Mouse (Mus musculus): ENCODE measurements around the gene Arhgef28. TPM values are rescaled to one million over a fixed set of nuclear protein-coding genes. Genes with fewer than 3 reads are reported as not detected.

The Arhgef28 gene
- total and polyA plus RNA-seq, 3 experiments: 0.11 TPM; not detected in 2

DNA sequence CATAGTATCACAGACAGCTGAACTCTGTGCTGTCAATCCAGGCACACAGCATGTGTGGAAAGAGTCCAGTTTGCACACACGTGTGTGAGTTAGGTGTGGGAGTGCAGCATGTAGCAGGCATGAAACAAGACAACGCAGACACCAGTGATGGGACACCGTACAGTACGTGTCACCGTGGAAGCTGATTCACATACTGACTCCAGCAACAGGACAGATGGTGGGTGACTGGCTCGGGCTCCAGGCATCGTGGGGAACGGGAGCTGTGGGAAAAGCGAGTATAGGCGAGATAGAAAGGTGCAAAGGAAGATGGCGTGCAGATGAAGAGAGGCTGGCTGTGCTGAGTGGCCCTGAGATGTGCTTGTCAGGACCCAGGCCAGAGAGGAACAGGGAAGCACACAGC, 23.9 kb downstream of the Arhgef28 start:
- Histone ChIP-seq H3K36me3 (replicated peaks) (no peaks in the 10 kb centered on the region), H3K9me3 (replicated peaks) (no peaks in the 10 kb centered on the region), H3K27me3 (ENCODE audit: insufficient read depth, low read length) (peaks cover 11% of the 10 kb centered on the region; the same call in 1 of the 2 replicates), H3K4me3 (ENCODE audit: low read depth, low read length) (no peak overlapping the region), H3K4me1 (ENCODE audit: insufficient read depth, low read depth, low read length) (no peaks in the 10 kb centered on the region; the same call in 1 of the 2 replicates)
- DNase-seq (ENCODE audit: low spot score): no peak
- TF ChIP-seq GATA2 (IDR thresholded peaks at IDR 0.05; ENCODE audit: borderline replicate concordance, low read depth, low read length) (no peak), TAL1 (conservative IDR thresholded peaks at IDR 0.05; ENCODE audit: low read depth, low read length) (no peak), CTCF (IDR thresholded peaks at IDR 0.05; ENCODE audit: low read depth, low read length) (no peak), POLR2AphosphoS5 (IDR thresholded peaks at IDR 0.05; ENCODE audit: insufficient replicate concordance, low read depth, low read length) (no peak), GATA1 (IDR thresholded peaks at IDR 0.05; ENCODE audit: borderline replicate concordance, low read length) (no peak)
- ATAC-seq (ENCODE audit: extremely low read depth, insufficient number of reproducible peaks, low FRiP score, poor library complexity, severe bottlenecking): no peak

DNA sequence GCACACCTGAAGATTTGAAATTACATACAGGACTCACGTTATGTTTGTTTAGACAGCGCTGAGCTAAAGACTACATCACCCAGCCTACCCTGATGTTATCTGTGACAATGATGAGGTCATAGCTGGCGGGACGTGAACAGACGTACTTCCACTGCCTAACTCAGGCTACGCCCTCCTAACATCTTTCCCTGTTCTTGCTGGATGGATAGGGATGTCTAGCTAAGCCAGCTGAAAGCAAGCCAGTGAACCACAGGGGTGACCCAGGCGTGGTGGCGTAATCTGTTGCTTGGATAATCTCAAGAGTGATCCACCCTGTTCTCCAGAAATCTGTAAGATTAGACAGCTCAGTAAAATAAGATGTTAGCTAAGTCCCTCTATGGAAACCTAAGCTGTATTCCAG, 25.6 kb downstream of the Arhgef28 start:
- DNase-seq (ENCODE audit: low spot score) (no peak), ATAC-seq (ENCODE audit: extremely low read depth, insufficient number of reproducible peaks, low FRiP score, poor library complexity, severe bottlenecking) (no peak)
- Histone ChIP-seq H3K36me3 (replicated peaks) (no peaks in the 10 kb centered on the region), H3K9me3 (replicated peaks) (no peaks in the 10 kb centered on the region), H3K4me3 (ENCODE audit: low read depth, low read length) (no peak overlapping the region), H3K4me1 (ENCODE audit: insufficient read depth, low read depth, low read length) (no peaks in the 10 kb centered on the region; the same call in 1 of the 2 replicates), H3K27me3 (ENCODE audit: insufficient read depth, low read length) (peaks cover 11% of the 10 kb centered on the region; the same call in 1 of the 2 replicates)
- TF ChIP-seq TAL1 (conservative IDR thresholded peaks at IDR 0.05; ENCODE audit: low read depth, low read length) (no peak), GATA2 (IDR thresholded peaks at IDR 0.05; ENCODE audit: borderline replicate concordance, low read depth, low read length) (no peak), POLR2AphosphoS5 (IDR thresholded peaks at IDR 0.05; ENCODE audit: insufficient replicate concordance, low read depth, low read length) (no peak), GATA1 (IDR thresholded peaks at IDR 0.05; ENCODE audit: borderline replicate concordance, low read length) (no peak), CTCF (IDR thresholded peaks at IDR 0.05; ENCODE audit: low read depth, low read length) (no peak)

DNA sequence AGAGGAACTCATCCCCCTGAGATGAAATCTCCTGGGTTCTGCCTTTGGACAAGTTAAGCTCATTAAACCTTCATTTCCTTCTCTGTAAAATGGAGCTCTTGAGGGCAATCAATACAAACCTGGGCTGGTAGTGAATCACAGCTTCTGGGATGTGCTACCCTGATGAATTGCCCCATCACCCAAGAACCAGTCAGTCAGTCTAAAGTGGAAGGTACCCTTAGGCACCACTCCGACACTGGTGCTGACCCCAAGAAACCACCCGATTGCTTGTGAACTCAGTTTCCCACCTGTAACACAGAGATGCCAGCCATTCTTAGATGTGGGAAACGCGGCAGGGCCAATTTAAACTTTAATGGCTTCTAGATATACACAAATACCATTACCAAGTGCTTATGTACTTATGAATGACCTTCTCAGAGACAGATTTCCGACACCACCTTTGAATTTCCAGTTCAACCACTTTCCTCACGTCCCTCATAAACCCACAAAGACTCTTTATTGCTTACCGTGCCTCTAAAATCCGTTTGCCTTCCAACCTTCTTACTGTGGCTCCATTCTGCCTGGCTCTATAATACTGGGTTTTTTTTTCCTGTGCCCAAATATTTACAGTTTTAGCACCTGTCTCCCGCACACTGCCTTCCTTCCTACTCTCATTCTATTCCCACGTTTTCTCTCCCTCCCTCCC, 30.8 kb downstream of the Arhgef28 start:
- TF ChIP-seq GATA1 (IDR thresholded peaks at IDR 0.05; ENCODE audit: borderline replicate concordance, low read length) (no peak), CTCF (IDR thresholded peaks at IDR 0.05; ENCODE audit: low read depth, low read length) (no peak)

DNA sequence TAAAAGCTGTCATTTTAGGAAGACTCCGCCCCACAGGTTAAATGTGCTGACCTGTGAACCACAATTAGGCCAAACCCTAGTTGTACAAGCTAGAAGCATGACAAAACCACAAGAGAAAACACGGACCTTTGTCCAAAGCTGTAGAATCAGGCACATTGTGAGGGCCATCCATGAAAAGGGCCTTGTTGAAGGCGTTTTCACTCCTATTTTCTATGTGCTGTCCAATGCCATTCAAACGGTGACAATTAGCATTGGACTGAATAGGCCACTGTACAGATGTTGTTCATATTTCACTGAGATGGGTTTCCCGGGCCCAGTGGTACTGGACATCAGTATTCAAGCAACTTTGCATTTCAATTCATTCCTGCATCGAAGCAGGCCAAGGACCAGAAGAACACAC, 33.2 kb downstream of the Arhgef28 start:
- no peak for DNase-seq (ENCODE audit: low spot score)
- Histone ChIP-seq H3K27me3 (ENCODE audit: insufficient read depth, low read length) (0 out of 2 replicates have a peak, but pooled peaks cover 2% of the 10 kb centered on the region), H3K9me3 (replicated peaks) (no peaks in the 10 kb centered on the region), H3K4me3 (ENCODE audit: low read depth, low read length) (no peak overlapping the region), H3K36me3 (replicated peaks) (no peaks in the 10 kb centered on the region), H3K4me1 (ENCODE audit: insufficient read depth, low read depth, low read length) (no peaks in the 10 kb centered on the region)
- TF ChIP-seq GATA1 (IDR thresholded peaks at IDR 0.05; ENCODE audit: borderline replicate concordance, low read length): no peak
- TF ChIP-seq POLR2AphosphoS5 (IDR thresholded peaks at IDR 0.05; ENCODE audit: insufficient replicate concordance, low read depth, low read length): no peak
- TF ChIP-seq TAL1 (conservative IDR thresholded peaks at IDR 0.05; ENCODE audit: low read depth, low read length): no peak
- no peak for TF ChIP-seq GATA2 (IDR thresholded peaks at IDR 0.05; ENCODE audit: borderline replicate concordance, low read depth, low read length)
- TF ChIP-seq CTCF (IDR thresholded peaks at IDR 0.05; ENCODE audit: low read depth, low read length): no peak
- no peak for ATAC-seq (ENCODE audit: extremely low read depth, insufficient number of reproducible peaks, low FRiP score, poor library complexity, severe bottlenecking)

More for the DNA sequence above, 30.8 kb downstream of the Arhgef28 start:
- H3K4me1 ChIP-seq (ENCODE audit: insufficient read depth, low read depth, low read length): no peaks in the 10 kb centered on the region; the same call in 1 of the 2 replicates
- H3K27me3 ChIP-seq (ENCODE audit: insufficient read depth, low read length): 0 out of 2 replicates have a peak, but pooled peaks cover 5% of the 10 kb centered on the region
- no peak for ATAC-seq (ENCODE audit: extremely low read depth, insufficient number of reproducible peaks, low FRiP score, poor library complexity, severe bottlenecking)
- no peaks in the 10 kb centered on the region for H3K36me3 ChIP-seq (replicated peaks)
- no peak for DNase-seq (ENCODE audit: low spot score)
- H3K4me3 ChIP-seq (ENCODE audit: low read depth, low read length): no peak overlapping the region
- H3K9me3 ChIP-seq (replicated peaks): no peaks in the 10 kb centered on the region

DNA sequence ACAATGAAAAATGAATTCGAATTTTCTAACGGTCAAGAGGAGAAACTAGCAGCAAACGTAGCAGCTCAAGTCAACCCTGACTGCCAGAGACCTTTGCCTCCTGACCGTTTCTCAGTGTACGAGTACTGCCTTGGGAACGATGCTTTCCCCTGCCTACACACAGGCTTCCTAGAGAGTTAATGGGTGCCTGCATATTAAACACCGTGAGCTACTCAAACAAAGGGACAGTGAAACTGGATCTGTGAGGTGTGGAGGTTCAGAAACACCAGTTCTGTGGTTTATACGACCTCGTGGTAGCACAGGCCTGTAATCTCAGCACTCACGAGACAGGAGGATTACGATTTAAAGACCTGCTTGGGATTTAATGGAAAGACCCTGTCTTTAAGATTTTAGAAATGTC, 33.9 kb downstream of the Arhgef28 start:
- H3K27me3 ChIP-seq (ENCODE audit: insufficient read depth, low read length): no peaks in the 10 kb centered on the region
- no peaks in the 10 kb centered on the region for H3K9me3 ChIP-seq (replicated peaks)
- no peak for TF ChIP-seq TAL1 (conservative IDR thresholded peaks at IDR 0.05; ENCODE audit: low read depth, low read length)
- no peak for TF ChIP-seq CTCF (IDR thresholded peaks at IDR 0.05; ENCODE audit: low read depth, low read length)
- TF ChIP-seq GATA2 (IDR thresholded peaks at IDR 0.05; ENCODE audit: borderline replicate concordance, low read depth, low read length): no peak
- TF ChIP-seq GATA1 (IDR thresholded peaks at IDR 0.05; ENCODE audit: borderline replicate concordance, low read length): no peak
- TF ChIP-seq POLR2AphosphoS5 (IDR thresholded peaks at IDR 0.05; ENCODE audit: insufficient replicate concordance, low read depth, low read length): no peak
- H3K4me3 ChIP-seq (ENCODE audit: low read depth, low read length): no peak overlapping the region
- DNase-seq (ENCODE audit: low spot score): no peak
- no peaks in the 10 kb centered on the region for H3K4me1 ChIP-seq (ENCODE audit: insufficient read depth, low read depth, low read length)
- H3K36me3 ChIP-seq (replicated peaks): no peaks in the 10 kb centered on the region
- no peak for ATAC-seq (ENCODE audit: extremely low read depth, insufficient number of reproducible peaks, low FRiP score, poor library complexity, severe bottlenecking)

DNA sequence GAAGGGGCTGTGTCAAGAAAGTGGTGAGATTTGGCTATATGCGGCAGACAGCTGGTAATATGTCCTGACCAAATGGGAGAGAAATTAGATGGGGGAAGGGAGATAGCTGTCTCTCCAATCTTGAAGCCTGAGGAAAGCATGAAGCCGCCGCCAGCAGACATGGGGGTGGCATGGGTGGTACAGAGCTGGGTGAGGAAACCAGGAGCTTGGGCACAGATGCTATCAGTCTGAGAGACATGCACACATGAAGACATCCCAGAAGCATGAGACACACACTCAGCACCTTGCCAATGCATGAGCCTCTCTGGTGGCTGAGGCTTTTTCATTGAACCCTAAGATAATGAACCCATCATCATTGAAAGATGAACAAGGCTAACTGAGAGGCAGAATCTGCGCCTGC, 34.5 kb downstream of the Arhgef28 start:
- DNase-seq (ENCODE audit: low spot score) (no peak), ATAC-seq (ENCODE audit: extremely low read depth, insufficient number of reproducible peaks, low FRiP score, poor library complexity, severe bottlenecking) (no peak)
- no peaks in the 10 kb centered on the region for H3K9me3 ChIP-seq (replicated peaks)
- H3K4me1 ChIP-seq (ENCODE audit: insufficient read depth, low read depth, low read length): no peaks in the 10 kb centered on the region
- no peak overlapping the region for H3K4me3 ChIP-seq (ENCODE audit: low read depth, low read length)
- no peaks in the 10 kb centered on the region for H3K27me3 ChIP-seq (ENCODE audit: insufficient read depth, low read length)
- no peaks in the 10 kb centered on the region for H3K36me3 ChIP-seq (replicated peaks)
- no peak for TF ChIP-seq GATA2 (IDR thresholded peaks at IDR 0.05; ENCODE audit: borderline replicate concordance, low read depth, low read length)
- no peak for TF ChIP-seq CTCF (IDR thresholded peaks at IDR 0.05; ENCODE audit: low read depth, low read length)
- TF ChIP-seq TAL1 (conservative IDR thresholded peaks at IDR 0.05; ENCODE audit: low read depth, low read length): no peak
- TF ChIP-seq GATA1 (IDR thresholded peaks at IDR 0.05; ENCODE audit: borderline replicate concordance, low read length): no peak
- TF ChIP-seq POLR2AphosphoS5 (IDR thresholded peaks at IDR 0.05; ENCODE audit: insufficient replicate concordance, low read depth, low read length): no peak
